24 mouse cellular contexts compared by ENCODE assay signal in the genomic region with DNA sequence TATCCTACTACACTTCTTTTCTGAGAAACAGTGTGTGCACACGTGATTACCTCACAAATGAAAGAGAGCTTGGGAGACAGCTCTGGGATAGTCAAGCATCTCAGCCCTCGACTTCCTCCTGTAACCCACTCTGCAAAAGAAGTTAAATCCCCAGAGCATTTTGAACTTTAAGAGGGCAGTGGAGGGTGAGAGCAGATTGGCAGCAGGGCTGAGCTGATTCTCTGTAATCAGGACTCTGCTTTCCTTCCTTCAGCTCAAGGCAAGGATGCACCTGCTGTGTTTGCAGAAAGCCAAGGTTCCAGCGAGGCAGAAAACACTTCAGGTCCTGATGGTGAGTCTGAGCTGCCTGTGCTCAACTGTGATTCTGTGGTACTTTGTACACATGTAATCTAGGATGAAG.
A peak's percentile ranks its signal among the peaks of the same experiment; 100 is the strongest.
DNase-seq lines count a peak whose midpoint lies in the region; ATAC-seq lines count a peak whose summit lies in the region.
"Had no signal": no experiment of that assay in that cellular context is flagged by ENCODE, and none has a peak within 500 bp of the region (broad histone marks: within the 10 kb centered on the region; RNA-seq: fewer than 3 reads in every experiment).

No protein-coding gene starts in this region.

- H3K27me3 ChIP-seq in midbrain, embryonic 13.5 days, result no peaks in the 10 kb centered on the region
- H3K27me3 ChIP-seq: embryonic facial prominence, embryonic 15.5 days; hindbrain, embryonic 13.5 days; limb, embryonic 13.5 days; liver, embryonic 15.5 days; megakaryocyte, embryonic 14.5 days; stomach, embryonic 15.5 days had no signal

- intact Hi-C loops in heart, postnatal 10 days (cut with DNase I), result no loop called here

- no peak overlapping the region for H3K27ac ChIP-seq in midbrain, embryonic 13.5 days
- H3K27ac ChIP-seq: embryonic facial prominence, embryonic 15.5 days; hindbrain, embryonic 13.5 days; limb, embryonic 13.5 days; liver, embryonic 15.5 days; stomach, embryonic 15.5 days had no signal

- WGBS in midbrain, embryonic 13.5 days, result 7% methylated on average over 3 of the region's 3 CpGs

- peak; percentile 41 for DNase-seq in heart, adult 11 months
- DNase-seq in heart, postnatal 10 days, result no peak
- DNase-seq in cerebellum, adult 11 months, result peak; percentile 26
- DNase-seq in cerebellum, adult 9-11 months, result peak; percentile 62
- no peak for DNase-seq in ovary, postnatal 36 days (ENCODE audit: low spot score)
- DNase-seq in lung, postnatal 25 days (ENCODE audit: low spot score), result no peak
- DNase-seq in kidney, postnatal 14 days, result no peak
- DNase-seq: adrenal gland, postnatal 25 days; embryo, embryonic 11 days; gastrocnemius, postnatal 25 days; kidney, adult 11 months; kidney, postnatal 25 days; layer of hippocampus, adult 9-11 months; thymus, postnatal 14 days had no signal

- no peak overlapping the region for H3K4me2 ChIP-seq in midbrain, embryonic 13.5 days (replicated peaks)
- H3K4me2 ChIP-seq: embryonic facial prominence, embryonic 15.5 days; hindbrain, embryonic 13.5 days; limb, embryonic 13.5 days; liver, embryonic 15.5 days; stomach, embryonic 15.5 days had no signal

- no peak overlapping the region for H3K4me3 ChIP-seq in midbrain, embryonic 13.5 days (replicated peaks)
- H3K4me3 ChIP-seq: embryonic facial prominence, embryonic 15.5 days; hindbrain, embryonic 13.5 days; limb, embryonic 13.5 days; liver, embryonic 15.5 days; megakaryocyte, embryonic 14.5 days; stomach, embryonic 15.5 days had no signal

- no peaks in the 10 kb centered on the region for H3K36me3 ChIP-seq in midbrain, embryonic 13.5 days
- H3K36me3 ChIP-seq: embryonic facial prominence, embryonic 15.5 days; hindbrain, embryonic 13.5 days; limb, embryonic 13.5 days; liver, embryonic 15.5 days; stomach, embryonic 15.5 days had no signal

- peak; percentile 27; the same call in 1 of the 2 replicates for ATAC-seq in midbrain, embryonic 13.5 days
- ATAC-seq: activated CD4-positive, CD25-positive, alpha-beta regulatory T cell, adult 4 months; lung, postnatal 0 days; Patski had no signal

- H3K4me1 ChIP-seq in midbrain, embryonic 13.5 days (replicated peaks), result peaks cover 9% of the 10 kb centered on the region; the same call in 1 of the 2 replicates
- H3K4me1 ChIP-seq: embryonic facial prominence, embryonic 15.5 days; hindbrain, embryonic 13.5 days; limb, embryonic 13.5 days; liver, embryonic 15.5 days; megakaryocyte, embryonic 14.5 days; stomach, embryonic 15.5 days had no signal

- H3K9ac ChIP-seq in midbrain, embryonic 13.5 days (replicated peaks), result no peak overlapping the region
- H3K9ac ChIP-seq: embryonic facial prominence, embryonic 15.5 days; hindbrain, embryonic 13.5 days; limb, embryonic 13.5 days; liver, embryonic 15.5 days; stomach, embryonic 15.5 days had no signal

- H3K9me3 ChIP-seq in midbrain, embryonic 13.5 days, result no peaks in the 10 kb centered on the region
- H3K9me3 ChIP-seq: embryonic facial prominence, embryonic 15.5 days; hindbrain, embryonic 13.5 days; limb, embryonic 13.5 days; liver, embryonic 15.5 days; megakaryocyte, embryonic 14.5 days; stomach, embryonic 15.5 days had no signal

Comparison
In these comparisons a context has a peak if more than half of its experiments do, and no peak if none do; other contexts are left out.
1. DNase-seq: peak in heart, adult 11 months (single experiment), cerebellum, adult 11 months (single experiment) and cerebellum, adult 9-11 months (single experiment); none in heart, postnatal 10 days (0 of 2), ovary, postnatal 36 days (single experiment), lung, postnatal 25 days (single experiment) and kidney, postnatal 14 days (single experiment).